Mouse (Mus musculus) embryonic facial prominence, embryonic 14.5 days (tissue): Measurements from ENCODE around the gene Krt8. TPM values are rescaled to one million over a fixed set of nuclear protein-coding genes. Genes with fewer than 3 reads are reported as not detected.

Experiments
- polyA plus RNA-seq: library from polyadenylated mRNA; unstranded; fragments of >200 nt; fragmentation: Nextera tagmentation; extraction: Ambion mirVana; gene quantifications from 2 replicates; pipeline ENCODE4 v1.2.1, GENCODE M21; 2014

Gene Krt8
- polyA plus RNA-seq, 1 experiment from 2014 or later = 105 TPM

Other genes starting within 250 kb of the Krt8 start
- gene Krt72, start 218.0 kb downstream of the Krt8 start, polyA plus RNA-seq = 0.51 and 0.81 TPM in 2 replicates
- gene Krt73, start 202.1 kb downstream of the Krt8 start, polyA plus RNA-seq = 3.3 and 3.4 TPM in 2 replicates
- gene Krt2, start 186.3 kb downstream of the Krt8 start, polyA plus RNA-seq = 0.10 TPM in 1 of 2 replicates, not detected in the other
- gene Krt1, start 153.7 kb downstream of the Krt8 start, polyA plus RNA-seq = 67.2 and 111 TPM in 2 replicates
- 14.6 and 20.3 TPM in 2 replicates for gene Krt77, start 134.8 kb downstream of the Krt8 start, polyA plus RNA-seq
- gene Krt76, start 111.6 kb downstream of the Krt8 start, polyA plus RNA-seq = 0.31 and 0.68 TPM in 2 replicates
- 66.3 and 145 TPM in 2 replicates for gene Krt4, start 79.7 kb downstream of the Krt8 start, polyA plus RNA-seq
- 8.9 and 9.2 TPM in 2 replicates for gene Krt79, start 64.2 kb downstream of the Krt8 start, polyA plus RNA-seq
- gene Krt78, start 50.2 kb downstream of the Krt8 start, polyA plus RNA-seq = 0.25 and 1.7 TPM in 2 replicates
- gene Krt18, start 23.7 kb upstream of the Krt8 start, polyA plus RNA-seq = 61.0 and 70.0 TPM in 2 replicates
- 123 and 141 TPM in 2 replicates for gene Eif4b, start 69.3 kb upstream of the Krt8 start, polyA plus RNA-seq
- 45.9 and 56.4 TPM in 2 replicates for gene Tns2, start 95.9 kb upstream of the Krt8 start, polyA plus RNA-seq
- gene Spryd3, start 131.8 kb upstream of the Krt8 start, polyA plus RNA-seq = 19.2 TPM in 2 replicates
- 15.0 and 20.1 TPM in 2 replicates for gene Igfbp6, start 139.9 kb upstream of the Krt8 start, polyA plus RNA-seq
- 0.17 and 0.63 TPM in 2 replicates for gene Soat2, start 146.0 kb upstream of the Krt8 start, polyA plus RNA-seq
- gene Zfp740, start 198.8 kb upstream of the Krt8 start, polyA plus RNA-seq = 48.6 and 49.8 TPM in 2 replicates
- 63.6 and 66.8 TPM in 2 replicates for gene Csad, start 200.2 kb upstream of the Krt8 start, polyA plus RNA-seq
- 2.1 and 4.1 TPM in 2 replicates for gene Itgb7, start 227.5 kb upstream of the Krt8 start, polyA plus RNA-seq